Mouse (Mus musculus) heart, adult 11 months (tissue): ENCODE results near the gene Hist1h2ag.
"Not testable (repeated sequence)": the region's sequence is repeated elsewhere in the genome, so short reads cannot be mapped to it uniquely, and the experiment has no call there.

Experiments
- DNase-seq: peaks from one replicate; pipeline ENCODE4 v3.0.0; 2022

Hist1h2ag gene

GRCm38 (mm10) chr13:22042568-22043502, at the start of gene Hist1h2ag, which contains the start of gene Hist1h2bj:
Gene Hist1h2ag (minus strand): TSS chr13:22042944.
Gene Hist1h2bj (plus strand): TSS chr13:22043214.
- peak; percentile 100 for DNase-seq

DNA sequence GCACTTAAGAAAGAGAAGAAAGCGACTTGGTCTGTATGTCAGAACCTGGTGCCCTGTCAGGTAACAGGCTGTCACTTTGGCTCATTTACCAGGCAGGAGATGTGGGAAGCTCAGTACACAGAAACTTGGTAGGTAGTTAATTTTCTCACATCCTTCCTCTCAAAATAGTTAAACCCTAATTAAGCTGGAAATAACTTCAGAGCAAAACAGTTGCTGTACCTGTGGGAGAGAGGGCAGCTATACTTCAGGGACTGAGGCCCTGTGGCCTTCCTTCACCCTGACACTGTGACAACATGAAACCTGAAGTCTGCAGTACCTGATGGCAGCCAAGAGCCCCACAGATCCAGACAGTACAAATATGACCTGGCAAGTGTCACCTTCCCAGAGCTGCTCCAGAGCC, 41.4 kb upstream of the Hist1h2ag start, which contains the start of gene Vmn1r188:
TSS of gene Vmn1r188 (plus strand) at position 301 of the 400 bp plus-strand sequence.
- DNase-seq: not testable (repeated sequence)

GRCm38 (mm10) chr13:22063468-22063867, 20.7 kb upstream of the Hist1h2ag start:
- no peak for DNase-seq

DNA sequence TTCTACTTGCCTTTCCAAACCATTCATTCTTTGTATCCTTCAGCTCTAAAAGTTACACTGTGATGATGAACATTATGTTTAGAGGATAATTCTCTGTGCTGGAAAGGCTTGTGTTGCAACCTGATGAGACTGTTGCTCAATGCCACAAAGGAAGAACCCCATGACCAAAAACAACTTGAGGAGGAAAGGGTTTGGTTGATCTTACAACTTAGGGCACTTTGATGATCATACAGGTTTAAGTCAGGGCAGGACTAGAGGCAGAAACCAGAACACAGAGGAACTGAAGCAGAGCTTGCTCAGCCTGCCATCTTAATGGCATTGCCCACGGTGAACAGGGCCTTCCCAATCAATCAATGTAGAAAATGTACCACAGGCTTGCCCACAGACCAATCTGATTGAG, 18.7 kb upstream of the Hist1h2ag start:
- DNase-seq: no peak

- DNase-seq: no peak
Measured at GRCm38 (mm10) chr13:22053754-22054153, 11.0 kb upstream of the Hist1h2ag start.

DNA sequence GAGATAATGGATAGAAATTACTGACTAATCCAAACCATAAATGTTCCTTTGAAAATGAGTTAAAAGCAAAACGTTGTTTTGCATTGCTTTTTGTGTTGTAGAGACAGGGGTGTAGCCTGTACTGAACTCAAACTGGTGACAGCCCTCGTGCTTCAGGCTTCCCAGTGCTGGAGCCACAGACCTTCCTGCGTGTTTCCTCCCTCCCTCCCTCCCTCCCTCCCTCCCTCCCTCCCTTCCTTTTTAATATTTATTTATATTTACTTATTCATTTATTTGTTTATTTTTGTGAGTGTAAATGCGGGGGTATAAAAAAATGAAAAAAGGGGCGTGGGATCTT, 8.7 kb upstream of the Hist1h2ag start:
- no peak for DNase-seq

DNA sequence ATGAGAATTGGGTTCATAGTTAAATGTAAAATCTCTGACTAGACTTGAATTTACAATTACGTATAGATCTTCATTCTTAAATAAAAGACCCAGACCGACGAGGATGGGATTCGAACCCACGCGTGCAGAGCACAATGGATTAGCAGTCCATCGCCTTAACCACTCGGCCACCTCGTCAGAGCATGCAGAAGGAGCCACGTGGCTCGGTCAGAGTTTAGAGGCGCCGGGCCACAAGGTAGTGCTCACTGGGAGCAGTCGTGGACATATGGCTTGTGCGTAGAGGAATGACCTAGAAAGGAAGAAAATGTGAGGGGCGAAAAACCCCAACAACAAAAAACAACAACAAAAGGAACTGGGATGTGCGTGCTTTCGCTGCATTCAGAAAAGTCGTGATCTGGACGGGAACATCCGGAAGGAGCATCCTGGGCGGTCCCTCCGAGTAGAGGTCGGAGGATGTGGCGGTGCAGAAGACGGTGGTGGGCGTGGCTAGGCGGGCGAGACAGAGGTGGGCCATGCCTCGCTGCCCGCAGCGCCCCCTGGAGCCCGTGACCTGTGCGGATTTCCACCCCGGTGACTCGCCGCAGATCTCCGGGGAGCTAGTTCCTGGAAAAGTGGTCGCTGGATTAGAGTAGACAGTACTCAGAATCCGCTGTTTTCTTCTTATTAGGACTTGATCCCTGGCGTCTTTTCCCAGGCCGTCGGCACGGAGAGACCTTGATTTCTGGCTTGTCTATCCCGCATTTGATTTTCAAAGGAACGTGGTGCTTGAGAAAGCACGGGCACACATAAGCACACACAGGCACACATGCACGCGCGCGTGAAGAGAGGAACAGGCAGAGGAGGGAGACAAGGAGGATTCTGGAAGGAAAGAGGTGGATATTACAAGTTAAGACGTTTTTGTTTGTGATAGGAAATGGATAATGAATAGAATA, 8.1 kb upstream of the Hist1h2ag start:
- DNase-seq: peak; percentile 99

DNA sequence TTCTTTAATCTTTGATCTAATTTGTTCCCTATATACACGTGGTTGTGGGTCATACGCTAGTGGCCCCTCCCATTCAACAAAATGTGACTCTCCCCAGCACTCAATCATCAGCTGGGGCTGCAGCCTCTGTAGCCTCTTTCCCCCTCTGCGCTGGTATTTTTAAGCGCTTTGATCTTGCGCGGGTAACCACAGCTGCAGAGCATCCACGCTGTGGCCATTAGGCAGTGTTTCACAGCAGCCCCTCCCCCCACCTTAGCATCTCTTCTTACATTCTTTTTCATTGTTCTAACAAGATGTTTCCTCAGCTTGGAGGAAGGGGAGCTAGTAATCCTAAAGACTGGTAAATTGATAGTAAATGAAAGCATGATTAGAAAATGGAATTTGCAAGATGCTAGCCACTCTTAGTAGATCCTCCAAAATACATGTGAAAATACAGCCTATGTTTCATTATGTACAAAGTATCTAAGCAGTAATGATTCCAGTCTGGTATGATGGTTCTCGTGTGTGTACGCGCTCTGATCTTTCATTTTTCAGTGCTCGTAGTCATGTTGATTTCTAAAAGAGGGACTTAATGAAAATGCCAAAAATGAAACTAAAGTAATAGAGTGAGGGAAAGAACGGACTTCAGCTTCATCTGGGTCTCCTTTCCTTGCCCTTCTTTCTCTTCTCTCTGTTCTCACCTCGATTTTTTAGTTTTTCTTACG, 7.1 kb upstream of the Hist1h2ag start:
- peak; percentile 88 for DNase-seq

GRCm38 (mm10) chr13:22049041-22049440, 6.3 kb upstream of the Hist1h2ag start:
- DNase-seq: no peak

GRCm38 (mm10) chr13:22045311-22045710, 2.6 kb upstream of the Hist1h2ag start:
- no peak for DNase-seq

GRCm38 (mm10) chr13:22044432-22045155, 1.9 kb upstream of the Hist1h2ag start:
- DNase-seq: no peak

DNA sequence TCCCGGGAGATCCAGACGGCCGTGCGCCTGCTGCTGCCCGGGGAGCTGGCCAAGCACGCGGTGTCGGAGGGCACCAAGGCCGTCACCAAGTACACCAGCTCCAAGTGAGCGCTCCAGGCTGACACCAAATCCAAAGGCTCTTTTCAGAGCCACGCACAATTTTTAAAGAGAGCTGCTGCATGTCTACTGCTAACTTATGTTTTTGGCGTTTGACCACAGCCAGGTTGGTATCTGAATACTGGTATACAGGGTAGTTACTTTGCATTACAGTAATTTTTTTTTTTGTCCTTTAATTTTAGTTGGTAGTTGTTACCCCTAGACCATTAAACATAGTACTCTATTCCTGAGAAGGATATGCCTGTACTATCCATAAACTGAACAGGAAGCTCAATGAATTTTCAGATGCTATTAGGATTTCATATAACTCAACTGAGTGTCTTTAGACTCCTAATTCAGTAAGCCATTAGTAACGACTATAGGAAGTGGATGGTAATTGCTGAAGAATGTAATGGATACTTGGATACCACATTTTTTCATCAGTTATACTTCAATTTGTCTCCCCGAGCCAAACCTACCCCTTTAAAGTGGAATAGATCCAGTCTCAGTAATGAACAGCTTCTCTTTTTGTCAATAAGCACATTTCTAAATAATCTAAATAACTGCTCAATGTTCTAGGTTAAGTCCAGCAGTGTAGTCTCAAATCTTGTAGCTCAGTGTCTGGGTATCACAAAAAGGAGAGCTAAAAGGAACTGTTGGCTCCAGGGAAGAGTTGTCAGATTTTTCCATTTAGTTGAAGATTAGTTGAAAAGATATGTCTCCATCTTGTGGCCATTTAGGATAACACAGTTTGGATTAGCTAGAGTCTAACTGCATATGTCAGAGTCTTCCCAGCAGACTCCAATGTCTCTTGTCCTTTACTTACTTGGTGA, 1.0 kb upstream of the Hist1h2ag start:
- DNase-seq: no peak

GRCm38 (mm10) chr13:22041651-22042567, 835 bp downstream of the Hist1h2ag start:
- no peak for DNase-seq

- peak; percentile 100 for DNase-seq
Measured at GRCm38 (mm10) chr13:22041142-22041536, 1.6 kb downstream of the Hist1h2ag start, which contains the start of gene Hist1h4i. Gene Hist1h4i (minus strand): TSS chr13:22041362.

- peak; percentile 85 for DNase-seq
Measured at GRCm38 (mm10) chr13:22040464-22041141, 2.1 kb downstream of the Hist1h2ag start.

GRCm38 (mm10) chr13:22039951-22040463, 2.7 kb downstream of the Hist1h2ag start:
- no peak for DNase-seq

- no peak for DNase-seq
Measured at GRCm38 (mm10) chr13:22039364-22039763, 3.4 kb downstream of the Hist1h2ag start.

DNA sequence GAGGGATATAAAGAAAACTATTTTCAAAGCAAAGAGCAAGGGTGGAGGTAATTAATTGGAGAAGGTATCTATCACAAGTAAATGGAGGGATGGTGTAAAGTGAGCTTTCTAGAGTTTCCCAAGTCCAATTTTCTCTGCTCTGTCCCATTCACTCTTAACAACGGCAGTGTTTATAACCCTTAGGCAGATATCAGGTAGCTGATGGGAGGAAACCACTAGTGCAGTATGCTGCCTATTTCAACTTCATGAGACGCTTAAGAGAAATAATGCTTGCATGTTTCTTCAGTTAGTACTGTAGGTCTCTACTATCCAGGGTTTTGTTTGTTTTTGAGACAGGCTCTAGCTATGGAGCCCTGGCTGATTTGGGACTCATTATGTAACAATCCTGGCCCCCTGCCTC, 5.3 kb downstream of the Hist1h2ag start:
- DNase-seq: no peak

GRCm38 (mm10) chr13:22036986-22037385, 5.8 kb downstream of the Hist1h2ag start:
- DNase-seq: no peak
